Mouse (Mus musculus) small intestine, adult 2 months (tissue): ENCODE measurements around the gene Sptb.

ENCODE experiments used
- CTCF ChIP-seq: fragments of 200-500 bp; IDR thresholded peaks from 2 replicates; pipeline ENCODE4 v1.5.1; 2012; ENCODE audit warnings: low read depth, mild to moderate bottlenecking, control low read depth, inconsistent platforms, low read length, moderate library complexity, mixed read lengths; ENCODE audit not compliant: insufficient replicate concordance, insufficient read length; ENCODE audit errors: extremely low read depth
- POLR2A ChIP-seq: fragments of 200-500 bp; IDR thresholded peaks from 2 replicates; pipeline ENCODE4 v1.6.1; 2012; ENCODE audit warnings: low read depth, mild to moderate bottlenecking, control low read depth, inconsistent platforms, low read length, moderate library complexity

DNA sequence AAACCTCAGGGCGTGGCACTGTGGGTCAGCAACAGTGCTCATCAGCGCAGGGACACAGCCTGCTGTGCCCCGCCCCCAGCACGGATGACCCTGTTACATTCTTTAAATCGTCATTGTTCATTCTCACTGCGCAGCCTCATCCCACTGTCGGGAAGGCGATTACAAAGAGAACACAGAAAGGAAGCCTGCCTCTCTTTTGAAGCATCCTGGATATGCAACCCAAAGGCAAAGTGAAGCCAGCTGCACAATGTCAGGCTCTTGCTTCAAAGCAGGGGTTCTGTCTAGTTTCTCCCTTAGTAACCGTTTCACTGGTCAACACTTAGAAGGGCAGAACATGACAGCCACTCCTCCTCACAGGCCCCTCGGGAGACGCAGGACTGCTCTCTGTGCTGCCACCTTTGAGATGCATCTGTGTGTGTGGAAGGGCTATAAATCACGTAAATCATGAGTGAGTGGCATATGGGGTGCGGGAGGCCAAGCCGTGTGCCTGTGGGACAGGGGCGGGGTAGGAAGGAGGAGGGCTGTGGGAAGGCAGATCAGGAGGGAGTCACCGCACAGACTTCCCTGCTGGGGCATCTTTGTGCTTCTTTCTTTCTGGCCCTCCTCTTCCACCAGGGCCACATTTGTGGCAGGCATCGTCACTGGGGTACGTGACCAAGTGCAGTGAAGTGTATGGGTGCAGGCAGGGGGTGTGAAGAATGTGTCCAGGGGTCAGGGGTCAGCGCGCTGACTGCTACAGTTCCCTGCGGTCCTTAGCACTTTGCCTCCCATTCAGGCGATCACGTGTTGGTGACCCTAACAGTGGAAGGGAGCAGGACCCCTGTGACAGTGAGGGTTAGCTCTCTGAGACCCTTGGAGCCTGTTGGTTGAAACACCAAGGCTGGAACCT lies 64.9 kb downstream of the Sptb start:
- TF ChIP-seq CTCF (no peak), POLR2A (no peak)
